Mouse (Mus musculus) kidney, postnatal 0 days (tissue): ENCODE results near the gene Zfp185. TPM values are rescaled to one million over a fixed set of nuclear protein-coding genes. Genes with fewer than 3 reads are reported as not detected.
A peak's percentile ranks its signal among the peaks of the same experiment; 100 is the strongest.
"Not testable (repeated sequence)": the region's sequence is repeated elsewhere in the genome, so short reads cannot be mapped to it uniquely, and the experiment has no call there.

ENCODE experiments used
- ATAC-seq: fragments of 200-750 bp; cut with Nextera tagmentation; replicated peaks from 2 replicates; pipeline ENCODE4 v1.8.0; 2017; ENCODE audit warnings: low read depth, moderate number of reproducible peaks, moderate TSS enrichment, moderate library complexity; ENCODE audit not compliant: low FRiP score
- DNase-seq: peaks from one replicate; pipeline ENCODE4 v3.0.0-alpha.2; 2016; ENCODE audit warnings: low spot score
- H3K27ac ChIP-seq: fragments of 300-500 bp; sonication (generic); 2 replicates; pipeline ENCODE4 v1.5.1; 2014; ENCODE audit warnings: mild to moderate bottlenecking
- H3K27me3 ChIP-seq: fragments of 300-500 bp; sonication (generic); 2 replicates; pipeline ENCODE4 v1.6.1; 2014; ENCODE audit warnings: low read length, mixed read lengths; ENCODE audit not compliant: insufficient read depth
- H3K36me3 ChIP-seq: fragments of 300-500 bp; sonication (generic); 2 replicates; pipeline ENCODE4 v1.6.1; 2014; ENCODE audit warnings: low read length, mixed read lengths; ENCODE audit not compliant: insufficient read depth
- H3K4me1 ChIP-seq: fragments of 300-500 bp; sonication (generic); replicated peaks from 2 replicates; pipeline ENCODE4 v1.6.1; 2014; ENCODE audit warnings: antibody characterized with exemption, low read length, mixed read lengths; ENCODE audit not compliant: insufficient read depth
- H3K4me2 ChIP-seq: fragments of 300-500 bp; sonication (generic); 2 replicates; pipeline ENCODE4 v1.6.1; 2014; ENCODE audit warnings: mild to moderate bottlenecking, low read length, moderate library complexity, mixed read lengths
- H3K4me3 ChIP-seq: fragments of 300-500 bp; sonication (generic); replicated peaks from 2 replicates; pipeline ENCODE4 v1.5.1; 2014; ENCODE audit warnings: low read depth, low read length
- H3K9ac ChIP-seq: fragments of 300-500 bp; sonication (generic); 2 replicates; pipeline ENCODE4 v1.6.1; 2014; ENCODE audit warnings: low read depth, low read length
- H3K9me3 ChIP-seq: fragments of 300-500 bp; sonication (generic); replicated peaks from 2 replicates; pipeline ENCODE4 v1.6.1; 2016; ENCODE audit warnings: low read length, inconsistent platforms, mixed read lengths
- CTCF ChIP-seq: IDR thresholded peaks from 2 replicates; pipeline ENCODE4 v1.5.1; 2016; ENCODE audit warnings: antibody characterized with exemption, low read depth, mild to moderate bottlenecking, moderate library complexity
- WGBS: fragments of 180-500 bp; shearing (Covaris S2); extraction: QIAGEN DNeasy Blood & Tissue Kit; methylation state at CpG from one replicate; pipeline ENCODE4 v1.1.7; 2014; 5-methylcytosine and 5-hydroxymethylcytosine counted together
- polyA plus RNA-seq: library from polyadenylated mRNA; unstranded; fragments of >200 nt; fragmentation: Nextera tagmentation; extraction: Ambion mirVana; gene quantifications from 2 replicates; pipeline ENCODE4 v1.2.1, GENCODE M21; 2015

Gene Zfp185
- polyA plus RNA-seq, 1 experiment from 2014 or later = 8.7 TPM

- DNase-seq (no peak), ATAC-seq (no peak)
- Histone ChIP-seq H3K9ac (no peak overlapping the region), H3K27me3 (no peaks in the 10 kb centered on the region), H3K4me2 (no peak overlapping the region), H3K9me3 (no peaks in the 10 kb centered on the region), H3K27ac (no peak overlapping the region), H3K4me3 (no peak overlapping the region), H3K36me3 (no peaks in the 10 kb centered on the region), H3K4me1 (no peaks in the 10 kb centered on the region)
- TF ChIP-seq CTCF = no peak
- WGBS = 78% methylated on average over 12 of the region's 12 CpGs
These were observed 52.5 kb downstream of the Zfp185 start for GRCm38 (mm10) chrX:73039666-73040065.

GRCm38 (mm10) chrX:73053860-73054563 lies 66.9 kb downstream of the Zfp185 start:
- Histone ChIP-seq H3K4me3 (no peak overlapping the region), H3K4me2 (no peak overlapping the region), H3K9me3 (no peaks in the 10 kb centered on the region), H3K36me3 (no peaks in the 10 kb centered on the region), H3K4me1 (no peaks in the 10 kb centered on the region), H3K27me3 (no peaks in the 10 kb centered on the region), H3K27ac (no peak overlapping the region), H3K9ac (no peak overlapping the region)
- ATAC-seq = peak; percentile 95
- WGBS = 19% methylated on average over 14 of the region's 14 CpGs
- TF ChIP-seq CTCF = peak; percentile 93
- peak; percentile 90 for DNase-seq

- Histone ChIP-seq H3K27ac (no peak overlapping the region), H3K27me3 (no peaks in the 10 kb centered on the region), H3K4me3 (no peak overlapping the region), H3K4me2 (no peak overlapping the region), H3K9me3 (no peaks in the 10 kb centered on the region), H3K4me1 (no peaks in the 10 kb centered on the region), H3K36me3 (no peaks in the 10 kb centered on the region), H3K9ac (no peak overlapping the region)
- no peak for TF ChIP-seq CTCF
- DNase-seq (no peak), ATAC-seq (no peak)
- WGBS = 89% methylated on average over 1 of the region's 1 CpGs
These were observed 74.4 kb downstream of the Zfp185 start for GRCm38 (mm10) chrX:73061528-73061927.

- no peak overlapping the region for H3K4me3 ChIP-seq
- H3K9me3 ChIP-seq = no peaks in the 10 kb centered on the region
- no peaks in the 10 kb centered on the region for H3K27me3 ChIP-seq
- 42% methylated on average over 5 of the region's 5 CpGs for WGBS
- H3K36me3 ChIP-seq = no peaks in the 10 kb centered on the region
- TF ChIP-seq CTCF = no peak
- no peak overlapping the region for H3K4me2 ChIP-seq
- H3K4me1 ChIP-seq = no peaks in the 10 kb centered on the region
- no peak for DNase-seq
- no peak overlapping the region for H3K9ac ChIP-seq
- no peak for ATAC-seq
- no peak overlapping the region for H3K27ac ChIP-seq
These were observed 75.2 kb downstream of the Zfp185 start for GRCm38 (mm10) chrX:73062323-73062722.

- Histone ChIP-seq H3K27ac (no peak overlapping the region), H3K4me2 (peak overlapping the region; percentile 35), H3K27me3 (no peaks in the 10 kb centered on the region), H3K4me3 (no peak overlapping the region), H3K9me3 (no peaks in the 10 kb centered on the region), H3K4me1 (no peaks in the 10 kb centered on the region), H3K9ac (no peak overlapping the region), H3K36me3 (no peaks in the 10 kb centered on the region)
- DNase-seq = peak; percentile 18
- TF ChIP-seq CTCF = no peak
- no peak; the same call in 1 of the 2 replicates for ATAC-seq
- 37% methylated on average over 24 of the region's 24 CpGs for WGBS
These were observed 76.6 kb downstream of the Zfp185 start for GRCm38 (mm10) chrX:73063512-73064414.

GRCm38 (mm10) chrX:73064415-73064793 lies 77.3 kb downstream of the Zfp185 start, which contains the start of gene Pnma3:
TSS of gene Pnma3 (plus strand) at chrX:73064787.
- H3K9me3 ChIP-seq = no peaks in the 10 kb centered on the region
- no peak within 1 kb of the TSS for H3K27ac ChIP-seq
- ATAC-seq = no peak
- no peak for DNase-seq
- WGBS = 34% methylated on average over 7 of the region's 7 CpGs
- peak within 1 kb of the TSS; percentile 35 for H3K4me2 ChIP-seq
- no peak within 1 kb of the TSS for H3K4me3 ChIP-seq
- TF ChIP-seq CTCF = no peak
- no peaks in the 10 kb centered on the region for H3K4me1 ChIP-seq
- no peaks in the 10 kb centered on the region for H3K36me3 ChIP-seq
- H3K9ac ChIP-seq = no peak within 1 kb of the TSS
- H3K27me3 ChIP-seq = no peaks in the 10 kb centered on the region

GRCm38 (mm10) chrX:73066765-73067312 lies 79.7 kb downstream of the Zfp185 start:
- H3K9ac ChIP-seq, H3K4me1 ChIP-seq, H3K9me3 ChIP-seq, H3K36me3 ChIP-seq, H3K27ac ChIP-seq, H3K4me3 ChIP-seq, DNase-seq, H3K27me3 ChIP-seq, H3K4me2 ChIP-seq, ATAC-seq: not testable (repeated sequence)
- 86% methylated on average over 1 of the region's 5 CpGs for WGBS
